Mouse (Mus musculus): ENCODE measurements at regions not wholly inside any gene's neighbourhood (a gene's known extent, or its start where the extent isn't known, plus 50 kb on each side); places are given as distances from the start of the nearest gene placed in this dataset.
"Not testable (repeated sequence)": the region's sequence is repeated elsewhere in the genome, so short reads cannot be mapped to it uniquely, and the experiment has no call there.

DNA sequence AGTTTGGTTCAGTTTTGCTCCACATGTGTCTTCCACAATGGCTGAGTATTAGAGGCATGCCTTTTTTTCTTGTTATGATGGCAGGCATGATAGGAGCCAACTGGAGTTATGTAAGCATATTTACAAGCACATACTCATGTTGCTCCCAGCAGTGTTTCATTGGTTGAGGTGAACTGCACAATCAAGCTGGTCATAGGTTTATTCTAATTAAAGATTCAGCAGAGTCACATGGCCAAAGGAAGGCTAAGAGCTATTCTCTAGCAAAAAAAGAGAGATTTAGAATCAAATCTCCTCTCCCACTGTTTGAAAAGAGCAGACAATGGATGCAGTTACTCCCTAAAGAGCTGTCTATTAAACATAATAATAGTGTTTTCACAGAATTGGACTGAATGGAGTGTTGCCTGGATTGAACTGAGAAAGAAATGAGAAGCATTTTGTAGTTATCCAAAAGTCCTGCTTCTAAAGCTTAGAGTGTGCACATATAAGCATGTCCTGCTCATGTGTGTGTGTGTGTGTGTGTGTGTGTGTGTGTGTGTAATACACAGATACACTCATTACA is 359.0 kb downstream of the Tdrd3 start:
- Histone ChIP-seq H3K36me3 (ENCODE audit: control insufficient read depth, insufficient read depth, low read length) (no peaks in the 10 kb centered on the region), H3K27me3 (ENCODE audit: control insufficient read depth, insufficient read depth, low read length) (no peaks in the 10 kb centered on the region), H3K4me2 (replicated peaks; ENCODE audit: low read depth, low read length) (no peak overlapping the region), H3K27ac (ENCODE audit: low read length) (no peak overlapping the region), H3K9me3 (ENCODE audit: control insufficient read depth, low read depth, low read length) (no peaks in the 10 kb centered on the region), H3K4me1 (ENCODE audit: control insufficient read depth, insufficient read depth, low read length) (no peaks in the 10 kb centered on the region), H3K4me3 (ENCODE audit: low read depth, low read length) (no peak overlapping the region), H3K9ac (replicated peaks; ENCODE audit: low read depth, low read length) (no peak overlapping the region)
- no peak for ATAC-seq (ENCODE audit: insufficient number of reproducible peaks, insufficient read depth, low FRiP score, low read depth)

DNA sequence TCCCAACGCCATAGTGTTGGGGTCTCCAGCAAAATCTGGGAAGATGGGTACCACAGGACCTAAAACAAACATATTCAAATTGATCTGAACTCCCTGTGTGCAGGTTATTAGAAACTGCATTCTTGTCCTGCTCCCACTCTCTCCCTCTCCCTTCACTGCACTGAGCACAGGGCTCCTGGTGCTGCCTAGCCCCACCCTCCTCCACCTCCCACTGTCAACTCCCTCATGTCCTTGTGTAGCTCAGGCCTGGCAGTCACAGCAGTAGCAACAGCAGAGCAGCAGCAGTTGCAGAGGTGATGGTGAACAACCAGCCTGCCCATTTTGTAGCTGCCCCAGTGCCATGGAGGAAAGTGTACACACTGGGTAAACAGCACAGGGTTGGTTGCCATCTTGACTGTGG is 383.4 kb downstream of the Tdrd3 start:
- Histone ChIP-seq H3K27me3 (ENCODE audit: control insufficient read depth, insufficient read depth, low read length) (no peaks in the 10 kb centered on the region), H3K9ac (replicated peaks; ENCODE audit: low read depth, low read length) (no peak overlapping the region), H3K4me2 (replicated peaks; ENCODE audit: low read depth, low read length) (no peak overlapping the region), H3K9me3 (ENCODE audit: control insufficient read depth, low read depth, low read length) (no peaks in the 10 kb centered on the region), H3K36me3 (ENCODE audit: control insufficient read depth, insufficient read depth, low read length) (no peaks in the 10 kb centered on the region), H3K4me1 (ENCODE audit: control insufficient read depth, insufficient read depth, low read length) (no peaks in the 10 kb centered on the region), H3K4me3 (ENCODE audit: low read depth, low read length) (no peak overlapping the region), H3K27ac (ENCODE audit: low read length) (no peak overlapping the region)
- no peak; the same call in 1 of the 2 replicates for ATAC-seq (ENCODE audit: insufficient number of reproducible peaks, insufficient read depth, low FRiP score, low read depth)
- 88% methylated on average over 1 of the region's 1 CpGs for WGBS

DNA sequence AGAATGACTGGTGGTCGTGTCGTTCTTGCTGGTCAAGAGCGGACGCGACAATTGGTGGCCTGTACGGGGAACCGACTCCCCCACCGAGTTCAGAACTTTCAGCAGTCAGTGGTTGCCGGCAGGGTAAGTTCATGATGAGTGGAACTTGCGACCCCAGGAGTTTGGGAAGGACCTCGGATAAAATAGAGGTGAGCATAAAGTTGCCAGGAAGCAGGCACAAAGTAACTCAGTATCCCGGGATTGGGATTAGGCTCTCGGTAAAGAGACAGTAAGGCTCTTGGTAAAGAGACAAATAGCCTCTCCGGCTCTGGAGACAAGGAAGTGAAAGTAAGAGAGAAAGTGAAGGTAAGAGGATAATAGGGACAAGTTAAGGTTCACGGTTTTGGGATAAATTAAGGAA is 393.2 kb downstream of the Tdrd3 start:
- 92% methylated on average over 15 of the region's 15 CpGs for WGBS
- H3K4me1 ChIP-seq (ENCODE audit: control insufficient read depth, insufficient read depth, low read length); ATAC-seq (ENCODE audit: insufficient number of reproducible peaks, insufficient read depth, low FRiP score, low read depth); H3K4me2 ChIP-seq (replicated peaks; ENCODE audit: low read depth, low read length); H3K9ac ChIP-seq (replicated peaks; ENCODE audit: low read depth, low read length); H3K27ac ChIP-seq (ENCODE audit: low read length); H3K4me3 ChIP-seq (ENCODE audit: low read depth, low read length); H3K27me3 ChIP-seq (ENCODE audit: control insufficient read depth, insufficient read depth, low read length); H3K36me3 ChIP-seq (ENCODE audit: control insufficient read depth, insufficient read depth, low read length); H3K9me3 ChIP-seq (ENCODE audit: control insufficient read depth, low read depth, low read length): not testable (repeated sequence)

GRCm38 (mm10) chr14:87844120-87844519 is 427.7 kb downstream of the Tdrd3 start:
- Histone ChIP-seq H3K36me3 (ENCODE audit: control insufficient read depth, insufficient read depth, low read length) (no peaks in the 10 kb centered on the region), H3K4me1 (ENCODE audit: control insufficient read depth, insufficient read depth, low read length) (no peaks in the 10 kb centered on the region), H3K4me3 (ENCODE audit: low read depth, low read length) (no peak overlapping the region), H3K9me3 (ENCODE audit: control insufficient read depth, low read depth, low read length) (no peaks in the 10 kb centered on the region), H3K27ac (ENCODE audit: low read length) (no peak overlapping the region), H3K27me3 (ENCODE audit: control insufficient read depth, insufficient read depth, low read length) (no peaks in the 10 kb centered on the region), H3K4me2 (replicated peaks; ENCODE audit: low read depth, low read length) (no peak overlapping the region), H3K9ac (replicated peaks; ENCODE audit: low read depth, low read length) (no peak overlapping the region)
- 82% methylated on average over 2 of the region's 2 CpGs for WGBS
- no peak for ATAC-seq (ENCODE audit: insufficient number of reproducible peaks, insufficient read depth, low FRiP score, low read depth)

GRCm38 (mm10) chr14:87861486-87861885 is 445.0 kb downstream of the Tdrd3 start:
- Histone ChIP-seq H3K27ac (ENCODE audit: low read length) (no peak overlapping the region), H3K36me3 (ENCODE audit: control insufficient read depth, insufficient read depth, low read length) (no peaks in the 10 kb centered on the region), H3K9me3 (ENCODE audit: control insufficient read depth, low read depth, low read length) (no peaks in the 10 kb centered on the region), H3K27me3 (ENCODE audit: control insufficient read depth, insufficient read depth, low read length) (no peaks in the 10 kb centered on the region), H3K4me1 (ENCODE audit: control insufficient read depth, insufficient read depth, low read length) (no peaks in the 10 kb centered on the region), H3K4me3 (ENCODE audit: low read depth, low read length) (no peak overlapping the region), H3K4me2 (replicated peaks; ENCODE audit: low read depth, low read length) (no peak overlapping the region), H3K9ac (replicated peaks; ENCODE audit: low read depth, low read length) (no peak overlapping the region)
- WGBS, result 85% methylated on average over 3 of the region's 3 CpGs
- ATAC-seq (ENCODE audit: insufficient number of reproducible peaks, insufficient read depth, low FRiP score, low read depth), result no peak

DNA sequence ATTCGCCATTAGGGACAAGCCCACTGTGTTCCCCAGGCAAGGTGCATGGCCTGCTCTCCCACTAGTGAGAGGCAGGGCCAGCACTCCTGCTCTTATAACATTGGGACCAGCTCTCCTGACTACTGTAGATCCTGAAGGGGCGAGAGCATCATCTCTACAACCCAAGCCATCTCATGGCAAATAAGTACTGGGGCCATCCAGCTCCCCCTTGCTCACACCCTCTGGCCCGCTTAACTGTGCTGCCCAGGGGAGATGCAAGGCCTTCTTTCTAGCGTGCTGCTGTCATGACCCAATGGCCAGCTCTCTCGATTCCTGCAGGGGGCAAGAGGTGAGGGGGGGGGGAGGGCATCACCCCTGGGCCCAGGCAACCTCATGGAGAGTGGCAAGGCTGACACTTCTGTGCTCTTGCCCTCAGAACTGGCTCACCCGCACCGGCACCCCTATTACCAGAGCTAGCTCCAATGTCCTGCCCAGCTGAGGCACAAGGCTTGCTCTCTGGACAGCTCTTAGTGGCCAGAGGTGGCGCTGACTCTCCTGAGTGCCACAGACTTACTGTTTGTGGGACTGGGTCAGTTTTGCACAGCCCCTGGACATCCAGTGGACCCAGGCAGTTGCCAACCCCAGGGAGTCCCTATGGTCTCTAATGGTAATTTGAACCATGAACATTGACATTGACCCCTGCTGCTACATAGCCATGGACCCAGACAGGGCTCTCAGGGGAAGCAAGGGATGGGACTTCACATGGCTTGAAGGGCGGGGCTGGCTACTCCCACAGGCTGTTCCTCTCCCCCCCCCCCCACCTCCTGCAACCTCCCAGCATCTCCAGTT is 448.2 kb downstream of the Tdrd3 start:
- ATAC-seq (ENCODE audit: insufficient number of reproducible peaks, insufficient read depth, low FRiP score, low read depth), result no peak; the same call in 1 of the 2 replicates

DNA sequence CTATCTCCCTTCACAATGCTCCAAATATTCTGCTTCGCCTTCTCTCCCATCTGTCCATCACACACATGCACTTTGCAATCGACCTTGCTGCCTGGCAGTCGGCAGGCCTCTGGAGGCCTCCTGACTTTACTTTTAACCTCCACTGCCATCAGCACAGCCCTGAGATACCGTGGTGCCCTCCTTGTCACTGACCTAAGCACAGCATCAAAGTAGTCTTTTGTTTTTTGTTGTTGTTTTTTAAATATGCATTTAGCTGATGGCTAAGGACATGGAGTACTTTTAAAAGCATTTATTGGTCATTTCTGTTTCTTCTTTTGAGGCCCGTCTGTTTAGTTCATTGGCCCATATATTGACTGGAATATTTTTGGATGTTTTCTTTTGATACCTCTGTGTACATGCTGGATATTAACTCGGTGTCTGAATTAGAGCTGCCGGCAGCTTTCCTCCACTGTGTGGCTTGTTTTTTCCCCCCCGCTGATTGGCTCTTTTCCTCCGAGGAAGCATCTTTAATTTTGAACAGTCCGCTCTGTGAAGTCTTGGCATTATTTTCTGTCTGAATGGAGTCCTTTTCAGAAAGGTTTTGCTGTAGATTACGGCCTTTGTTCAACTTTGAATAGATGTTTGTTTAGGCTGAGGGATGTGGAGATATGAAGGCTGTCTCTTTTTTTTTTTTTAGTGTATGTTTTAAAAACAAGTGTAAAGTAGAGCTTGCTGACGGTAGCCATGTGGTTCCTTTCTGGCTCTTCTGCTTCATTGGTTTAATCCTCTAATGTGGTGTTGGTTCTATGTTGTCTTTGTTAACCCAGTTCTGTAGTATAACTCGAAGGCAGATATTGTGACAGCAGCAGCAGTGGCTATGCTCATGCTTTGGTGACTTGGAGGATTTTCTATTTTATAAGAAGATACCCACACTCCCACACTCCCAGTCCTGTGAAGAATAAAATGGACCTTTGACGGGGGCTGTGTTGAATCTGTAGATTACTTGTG is 449.1 kb downstream of the Tdrd3 start:
- H3K27ac ChIP-seq (ENCODE audit: low read length), result no peak overlapping the region
- no peak overlapping the region for H3K4me2 ChIP-seq (replicated peaks; ENCODE audit: low read depth, low read length)
- no peaks in the 10 kb centered on the region for H3K36me3 ChIP-seq (ENCODE audit: control insufficient read depth, insufficient read depth, low read length)
- no peaks in the 10 kb centered on the region for H3K4me1 ChIP-seq (ENCODE audit: control insufficient read depth, insufficient read depth, low read length)
- H3K9me3 ChIP-seq (ENCODE audit: control insufficient read depth, low read depth, low read length), result no peaks in the 10 kb centered on the region
- 59% methylated on average over 14 of the region's 14 CpGs for WGBS
- no peak overlapping the region for H3K9ac ChIP-seq (replicated peaks; ENCODE audit: low read depth, low read length)
- ATAC-seq (ENCODE audit: insufficient number of reproducible peaks, insufficient read depth, low FRiP score, low read depth), result no peak
- no peak overlapping the region for H3K4me3 ChIP-seq (ENCODE audit: low read depth, low read length)
- no peaks in the 10 kb centered on the region for H3K27me3 ChIP-seq (ENCODE audit: control insufficient read depth, insufficient read depth, low read length)

More for the DNA sequence above, 448.2 kb downstream of the Tdrd3 start:
- H3K4me1 ChIP-seq (ENCODE audit: control insufficient read depth, insufficient read depth, low read length), result no peaks in the 10 kb centered on the region
- H3K27ac ChIP-seq (ENCODE audit: low read length), result no peak overlapping the region
- no peaks in the 10 kb centered on the region for H3K9me3 ChIP-seq (ENCODE audit: control insufficient read depth, low read depth, low read length)
- H3K9ac ChIP-seq (replicated peaks; ENCODE audit: low read depth, low read length), result no peak overlapping the region
- H3K36me3 ChIP-seq (ENCODE audit: control insufficient read depth, insufficient read depth, low read length), result no peaks in the 10 kb centered on the region
- H3K27me3 ChIP-seq (ENCODE audit: control insufficient read depth, insufficient read depth, low read length), result no peaks in the 10 kb centered on the region
- H3K4me2 ChIP-seq (replicated peaks; ENCODE audit: low read depth, low read length), result no peak overlapping the region
- H3K4me3 ChIP-seq (ENCODE audit: low read depth, low read length), result no peak overlapping the region
- 91% methylated on average over 9 of the region's 9 CpGs for WGBS

DNA sequence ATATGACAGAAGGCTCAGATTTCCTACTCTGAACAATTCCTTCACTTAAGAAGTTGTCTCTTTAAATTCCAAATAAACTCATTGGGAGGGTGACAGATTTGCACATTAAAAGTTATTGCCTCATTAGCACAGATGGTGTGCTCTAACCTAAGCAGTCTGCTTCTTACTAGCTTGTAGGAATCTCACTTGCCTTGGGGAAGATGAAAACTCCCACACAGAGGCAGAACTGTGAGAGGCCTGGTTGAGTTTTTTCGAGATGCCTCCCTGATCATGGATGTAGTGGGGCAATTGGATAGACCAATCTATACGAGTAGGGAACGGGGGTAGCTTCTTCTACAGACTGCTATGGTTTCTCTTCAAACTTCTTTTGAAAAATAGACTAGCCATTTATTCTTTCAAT is 485.3 kb downstream of the Tdrd3 start:
- ATAC-seq (ENCODE audit: insufficient number of reproducible peaks, insufficient read depth, low FRiP score, low read depth), result peak; percentile 56; the same call in 1 of the 2 replicates
- Histone ChIP-seq H3K9ac (replicated peaks; ENCODE audit: low read depth, low read length) (no peak overlapping the region), H3K27me3 (ENCODE audit: control insufficient read depth, insufficient read depth, low read length) (no peaks in the 10 kb centered on the region), H3K4me1 (ENCODE audit: control insufficient read depth, insufficient read depth, low read length) (no peaks in the 10 kb centered on the region), H3K9me3 (ENCODE audit: control insufficient read depth, low read depth, low read length) (no peaks in the 10 kb centered on the region), H3K4me3 (ENCODE audit: low read depth, low read length) (no peak overlapping the region), H3K36me3 (ENCODE audit: control insufficient read depth, insufficient read depth, low read length) (no peaks in the 10 kb centered on the region), H3K4me2 (replicated peaks; ENCODE audit: low read depth, low read length) (no peak overlapping the region), H3K27ac (ENCODE audit: low read length) (no peak overlapping the region)
- 77% methylated on average over 3 of the region's 3 CpGs for WGBS
